Mouse (Mus musculus) B cell, adult 2 months (primary cell): ENCODE measurements around the gene Pdzd2.

Source experiments
- DNase-seq, 2 experiments: peaks; one replicate each; pipeline ENCODE4 v3.0.0; 2022

Pdzd2 gene

GRCm38 (mm10) chr15:12619273-12619672 is 120.5 kb downstream of the Pdzd2 start:
- DNase-seq = no peak

- no peak for DNase-seq
These were observed 122.1 kb downstream of the Pdzd2 start for GRCm38 (mm10) chr15:12617651-12618050.

GRCm38 (mm10) chr15:12617220-12617619 is 122.5 kb downstream of the Pdzd2 start:
- DNase-seq = peak; percentile 43 to 53

- DNase-seq = no peak
These were observed 124.5 kb downstream of the Pdzd2 start for GRCm38 (mm10) chr15:12614944-12615878.

GRCm38 (mm10) chr15:12614011-12614410 is 125.7 kb downstream of the Pdzd2 start:
- DNase-seq = no peak

GRCm38 (mm10) chr15:12612944-12613675 is 126.6 kb downstream of the Pdzd2 start:
- no peak for DNase-seq

- DNase-seq = no peak
These were observed 131.6 kb downstream of the Pdzd2 start for GRCm38 (mm10) chr15:12608090-12608489.

GRCm38 (mm10) chr15:12606306-12606705 is 133.4 kb downstream of the Pdzd2 start:
- no peak for DNase-seq

- no peak for DNase-seq
These were observed 134.3 kb downstream of the Pdzd2 start for GRCm38 (mm10) chr15:12605239-12605993.

GRCm38 (mm10) chr15:12603674-12604073 is 136.1 kb downstream of the Pdzd2 start:
- DNase-seq = no peak

GRCm38 (mm10) chr15:12593094-12593493 is 146.6 kb downstream of the Pdzd2 start:
- no peak for DNase-seq

GRCm38 (mm10) chr15:12592628-12593027 is 147.1 kb downstream of the Pdzd2 start:
- DNase-seq = peak; percentile 39 to 47

GRCm38 (mm10) chr15:12588661-12589060 is 151.1 kb downstream of the Pdzd2 start:
- peak in 1 of 2 experiments; percentile 15 for DNase-seq

GRCm38 (mm10) chr15:12586852-12587424 is 152.8 kb downstream of the Pdzd2 start:
- DNase-seq = no peak

- peak; percentile 61 to 62 for DNase-seq
These were observed 153.6 kb downstream of the Pdzd2 start for GRCm38 (mm10) chr15:12586154-12586553.

GRCm38 (mm10) chr15:12583051-12583450 is 156.7 kb downstream of the Pdzd2 start:
- no peak for DNase-seq

- no peak for DNase-seq
These were observed 157.3 kb downstream of the Pdzd2 start for GRCm38 (mm10) chr15:12582471-12582870.

- DNase-seq = no peak
These were observed 160.5 kb downstream of the Pdzd2 start for GRCm38 (mm10) chr15:12579196-12579595.

GRCm38 (mm10) chr15:12578276-12578675 is 161.4 kb downstream of the Pdzd2 start:
- DNase-seq = peak; percentile 53 to 55

- no peak for DNase-seq
These were observed 162.0 kb downstream of the Pdzd2 start for GRCm38 (mm10) chr15:12577715-12578114.

- peak; percentile 22 to 42 for DNase-seq
These were observed 162.5 kb downstream of the Pdzd2 start for GRCm38 (mm10) chr15:12577054-12577696.

- DNase-seq = no peak
These were observed 166.1 kb downstream of the Pdzd2 start for GRCm38 (mm10) chr15:12573621-12574020.
